Mouse (Mus musculus): ENCODE results near the gene Dynlt1a.
"Not testable (repeated sequence)": the region's sequence is repeated elsewhere in the genome, so short reads cannot be mapped to it uniquely, and the experiment has no call there.

Gene Dynlt1a

DNA sequence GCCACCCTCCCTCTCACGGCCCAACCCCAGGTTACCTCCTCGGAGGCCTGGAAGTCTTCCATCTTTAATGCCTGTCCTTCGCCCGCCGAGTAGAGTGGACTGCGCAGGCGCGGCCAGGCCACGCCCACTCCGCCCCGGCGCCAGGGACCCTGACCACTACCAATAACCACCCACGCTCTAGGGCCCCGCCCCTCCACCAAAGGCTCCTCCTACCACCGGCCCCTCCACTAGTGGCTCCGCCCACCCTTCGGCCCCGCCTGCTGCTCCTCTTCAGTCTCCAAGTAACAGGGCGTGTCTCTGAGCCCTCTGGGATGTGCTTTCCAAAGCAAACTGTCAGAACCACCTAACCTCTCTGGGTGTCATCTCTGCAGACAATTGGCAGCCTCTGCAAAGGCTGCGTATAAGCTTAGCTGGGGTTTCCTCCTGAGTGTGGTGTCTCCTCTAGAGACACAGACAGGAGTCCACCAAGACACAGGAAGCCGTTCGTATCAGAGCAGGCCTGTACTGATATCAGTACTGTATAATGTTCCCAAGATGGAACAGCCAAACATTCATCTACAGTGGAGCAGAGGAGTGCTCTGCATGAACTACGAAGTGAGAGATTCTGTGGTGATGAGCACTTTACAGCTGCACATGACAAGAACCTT, at the start of gene Dynlt1a:
Gene Dynlt1a, minus strand, starts transcription at position 162 of the 647 bp plus-strand sequence.
- in situ Hi-C loops (cut with MboI; ENCODE audit: low pct_unique_long_range_greater_than_20kb in 1 of 2, low sequenced_read_pairs in 2 of 2, unreplicated experiment in 1 of 2) = not testable (repeated sequence)

GRCm38 (mm10) chr17:6355256-6355655, 38.0 kb upstream of the Dynlt1a start:
- in situ Hi-C loops (cut with MboI; ENCODE audit: low pct_unique_long_range_greater_than_20kb in 1 of 2, low sequenced_read_pairs in 2 of 2, unreplicated experiment in 1 of 2) = not testable (repeated sequence)

GRCm38 (mm10) chr17:6342606-6343294, 25.4 kb upstream of the Dynlt1a start:
- in situ Hi-C loops (cut with MboI; ENCODE audit: low pct_unique_long_range_greater_than_20kb in 1 of 2, low sequenced_read_pairs in 2 of 2, unreplicated experiment in 1 of 2) = not testable (repeated sequence)

DNA sequence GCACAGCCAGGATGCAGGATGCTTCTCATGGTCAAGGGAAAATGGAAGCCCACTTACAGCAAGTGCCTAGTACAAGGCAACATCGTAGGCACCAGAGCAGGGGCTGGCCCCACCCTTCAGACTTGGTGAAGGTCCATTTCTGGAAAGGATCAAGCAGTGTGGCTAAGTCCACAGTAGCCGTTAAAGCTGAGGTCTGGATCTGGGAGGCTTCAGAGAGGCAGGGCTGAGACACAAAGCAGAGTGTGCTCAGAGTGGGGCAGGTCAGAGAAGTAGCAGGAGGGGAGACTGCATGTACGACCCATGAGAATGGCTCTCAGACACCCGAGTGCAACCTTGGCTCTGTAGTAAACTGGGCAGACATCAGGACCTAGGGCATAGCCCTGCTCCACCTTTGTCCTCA, 11.7 kb upstream of the Dynlt1a start:
- in situ Hi-C loops (cut with MboI; ENCODE audit: low pct_unique_long_range_greater_than_20kb in 1 of 2, low sequenced_read_pairs in 2 of 2, unreplicated experiment in 1 of 2) = not testable (repeated sequence)

DNA sequence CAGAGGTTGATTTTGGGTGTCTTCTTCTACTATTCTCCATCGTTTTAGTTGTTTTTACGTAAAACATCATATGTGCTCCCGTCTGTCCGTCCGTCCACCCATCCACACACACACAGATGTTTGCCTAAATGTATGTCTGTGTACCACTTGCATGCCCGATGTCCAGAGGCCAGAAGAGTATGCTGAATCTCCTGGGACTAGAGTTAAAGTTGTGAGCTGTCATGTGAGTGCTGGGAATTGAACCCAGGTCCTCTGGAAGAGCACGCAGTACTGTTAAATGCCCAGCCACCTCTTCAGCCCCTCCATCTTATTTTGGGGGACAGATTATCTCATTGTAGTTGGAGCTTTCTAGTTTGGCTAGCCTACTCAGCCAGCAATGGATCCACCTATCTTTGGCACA, 10.3 kb upstream of the Dynlt1a start:
- in situ Hi-C loops (cut with MboI; ENCODE audit: low pct_unique_long_range_greater_than_20kb in 1 of 2, low sequenced_read_pairs in 2 of 2, unreplicated experiment in 1 of 2) = not testable (repeated sequence)

- in situ Hi-C loops (cut with MboI; ENCODE audit: low pct_unique_long_range_greater_than_20kb in 1 of 2, low sequenced_read_pairs in 2 of 2, unreplicated experiment in 1 of 2) = not testable (repeated sequence)
Observed at GRCm38 (mm10) chr17:6325543-6325942, 8.2 kb upstream of the Dynlt1a start.

DNA sequence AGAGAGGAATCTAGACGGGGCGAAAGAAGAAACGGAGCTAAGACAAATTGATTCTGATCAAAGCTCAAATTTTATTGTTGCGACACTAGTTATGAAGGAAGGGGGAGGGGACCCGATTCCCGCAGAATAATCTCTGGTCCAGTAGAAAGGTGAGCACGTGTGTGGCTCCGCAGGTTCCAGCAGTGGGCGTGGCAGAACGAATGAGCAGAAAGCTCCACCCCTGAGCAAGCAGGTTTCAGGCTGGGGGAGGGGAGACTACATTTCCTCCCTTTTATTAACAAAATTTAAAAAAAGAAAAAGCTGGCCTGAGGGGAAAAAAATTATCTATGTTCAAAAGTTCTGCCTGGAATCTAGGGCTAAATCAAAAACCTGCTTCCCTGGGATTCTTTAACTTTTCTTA, 7.7 kb upstream of the Dynlt1a start:
- in situ Hi-C loops (cut with MboI; ENCODE audit: low pct_unique_long_range_greater_than_20kb in 1 of 2, low sequenced_read_pairs in 2 of 2, unreplicated experiment in 1 of 2) = not testable (repeated sequence)

DNA sequence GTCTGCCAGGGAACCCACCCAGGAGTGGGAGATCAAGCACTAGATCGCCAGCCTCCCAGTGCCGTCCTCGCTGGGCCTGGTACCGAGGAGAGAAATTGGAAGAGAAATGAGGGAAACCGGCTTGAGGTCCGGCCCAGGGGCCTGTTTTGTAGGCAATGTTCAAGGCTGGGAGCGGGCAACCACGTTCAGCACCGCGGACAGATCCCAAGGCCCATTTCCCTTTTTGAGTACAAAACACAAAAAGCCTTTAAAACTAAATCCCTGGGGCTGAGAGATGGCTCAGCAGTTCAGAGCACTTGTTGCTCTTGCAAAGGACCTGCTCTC, 4.4 kb upstream of the Dynlt1a start:
- in situ Hi-C loops (cut with MboI; ENCODE audit: low pct_unique_long_range_greater_than_20kb in 1 of 2, low sequenced_read_pairs in 2 of 2, unreplicated experiment in 1 of 2) = not testable (repeated sequence)

GRCm38 (mm10) chr17:6321081-6321777, 3.9 kb upstream of the Dynlt1a start:
- in situ Hi-C loops (cut with MboI; ENCODE audit: low pct_unique_long_range_greater_than_20kb in 1 of 2, low sequenced_read_pairs in 2 of 2, unreplicated experiment in 1 of 2) = not testable (repeated sequence)

GRCm38 (mm10) chr17:6316379-6317126, 747 bp downstream of the Dynlt1a start:
- in situ Hi-C loops (cut with MboI; ENCODE audit: low pct_unique_long_range_greater_than_20kb in 1 of 2, low sequenced_read_pairs in 2 of 2, unreplicated experiment in 1 of 2) = not testable (repeated sequence)

GRCm38 (mm10) chr17:6315706-6316105, 1.6 kb downstream of the Dynlt1a start:
- in situ Hi-C loops (cut with MboI; ENCODE audit: low pct_unique_long_range_greater_than_20kb in 1 of 2, low sequenced_read_pairs in 2 of 2, unreplicated experiment in 1 of 2) = not testable (repeated sequence)

GRCm38 (mm10) chr17:6314493-6314892, 2.8 kb downstream of the Dynlt1a start:
- in situ Hi-C loops (cut with MboI; ENCODE audit: low pct_unique_long_range_greater_than_20kb in 1 of 2, low sequenced_read_pairs in 2 of 2, unreplicated experiment in 1 of 2) = not testable (repeated sequence)

GRCm38 (mm10) chr17:6312755-6313154, 4.5 kb downstream of the Dynlt1a start:
- in situ Hi-C loops (cut with MboI; ENCODE audit: low pct_unique_long_range_greater_than_20kb in 1 of 2, low sequenced_read_pairs in 2 of 2, unreplicated experiment in 1 of 2) = not testable (repeated sequence)

DNA sequence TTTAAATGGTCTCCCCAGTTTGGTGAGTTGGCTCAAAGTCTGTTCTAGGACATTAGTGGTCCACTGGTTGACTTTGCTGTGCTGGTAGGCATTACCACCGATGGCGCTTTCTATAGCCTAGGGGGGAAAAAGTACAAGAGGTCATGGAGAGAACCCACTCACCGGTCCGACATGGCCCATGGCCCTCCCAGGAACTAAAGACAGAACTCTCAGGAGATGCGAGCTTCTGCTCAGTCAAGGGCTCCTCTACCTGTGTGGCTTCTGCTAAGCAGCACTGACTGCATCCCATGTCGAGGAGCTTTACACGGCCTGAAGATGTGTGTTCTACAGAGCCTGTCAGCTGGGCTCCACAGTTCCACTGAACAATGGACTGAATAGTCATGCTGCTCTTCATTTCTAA, 5.6 kb downstream of the Dynlt1a start:
- in situ Hi-C loops (cut with MboI; ENCODE audit: low pct_unique_long_range_greater_than_20kb in 1 of 2, low sequenced_read_pairs in 2 of 2, unreplicated experiment in 1 of 2) = not testable (repeated sequence)

GRCm38 (mm10) chr17:6306503-6306902, 10.8 kb downstream of the Dynlt1a start:
- in situ Hi-C loops (cut with MboI; ENCODE audit: low pct_unique_long_range_greater_than_20kb in 1 of 2, low sequenced_read_pairs in 2 of 2, unreplicated experiment in 1 of 2) = not testable (repeated sequence)

DNA sequence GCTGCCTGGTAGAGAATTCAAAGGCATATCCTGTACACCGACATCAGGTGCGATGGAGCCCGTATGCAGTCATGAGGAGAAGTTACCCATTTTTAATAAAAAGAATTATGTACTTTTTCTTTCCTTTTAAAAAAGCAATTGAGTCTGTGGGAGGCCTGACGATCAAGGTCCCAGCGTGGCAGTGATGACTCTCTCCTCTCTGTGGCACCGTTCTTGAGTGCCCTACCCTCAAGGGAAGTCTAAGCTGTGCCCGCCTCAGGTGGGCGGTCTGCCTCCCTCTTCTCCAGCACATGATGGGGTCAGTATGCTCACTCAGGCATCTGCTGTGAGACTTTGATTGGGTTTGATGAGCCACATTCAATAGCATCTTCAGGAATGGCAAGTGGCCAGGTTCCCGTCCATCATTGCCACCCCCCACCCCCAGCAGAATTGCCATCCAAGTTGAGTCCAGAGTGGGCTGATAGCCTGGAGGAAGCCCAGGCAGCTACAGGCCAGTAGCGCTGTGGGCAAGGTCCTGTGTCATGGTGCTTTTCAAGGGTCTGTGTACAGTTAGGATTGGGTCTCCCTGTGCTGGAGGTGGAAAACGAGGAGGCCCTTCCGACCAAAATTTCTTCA, 11.5 kb downstream of the Dynlt1a start:
- in situ Hi-C loops (cut with MboI; ENCODE audit: low pct_unique_long_range_greater_than_20kb in 1 of 2, low sequenced_read_pairs in 2 of 2, unreplicated experiment in 1 of 2) = not testable (repeated sequence)

GRCm38 (mm10) chr17:6304891-6305290, 12.4 kb downstream of the Dynlt1a start:
- in situ Hi-C loops (cut with MboI; ENCODE audit: low pct_unique_long_range_greater_than_20kb in 1 of 2, low sequenced_read_pairs in 2 of 2, unreplicated experiment in 1 of 2) = not testable (repeated sequence)

- in situ Hi-C loops (cut with MboI; ENCODE audit: low pct_unique_long_range_greater_than_20kb in 1 of 2, low sequenced_read_pairs in 2 of 2, unreplicated experiment in 1 of 2) = not testable (repeated sequence)
Observed at GRCm38 (mm10) chr17:6300190-6300863, 17.0 kb downstream of the Dynlt1a start.

All from mouse embryonic stem cell (cell line).